Mouse (Mus musculus) cerebellum, adult 8-10 months (tissue): ENCODE measurements at regions not wholly inside any gene's neighbourhood (a gene's known extent, or its start where the extent isn't known, plus 50 kb on each side); places are given as distances from the start of the nearest gene placed in this dataset.

Experiments used
- DNase-seq: peaks from one replicate; pipeline ENCODE4 v3.0.0; 2022

DNA sequence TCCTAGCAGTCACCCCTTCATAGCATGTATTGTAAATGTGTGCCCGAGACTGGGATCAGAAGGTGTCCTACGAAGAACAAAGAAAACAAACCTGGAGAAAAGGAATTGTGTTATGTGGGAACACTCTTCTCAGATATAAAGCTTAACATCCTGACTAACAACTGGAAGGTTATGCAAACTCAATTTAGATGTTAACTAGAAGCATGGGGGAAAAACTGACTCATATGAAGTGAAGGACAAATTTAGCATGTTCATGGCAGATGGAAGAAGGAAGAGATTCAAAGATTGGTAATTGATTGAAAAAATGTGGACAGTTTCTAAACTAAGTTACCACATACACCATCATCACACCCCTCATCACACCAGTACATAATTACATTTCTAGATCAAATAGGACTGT, 1307.1 kb upstream of the Gm7489 start:
- DNase-seq = no peak

DNA sequence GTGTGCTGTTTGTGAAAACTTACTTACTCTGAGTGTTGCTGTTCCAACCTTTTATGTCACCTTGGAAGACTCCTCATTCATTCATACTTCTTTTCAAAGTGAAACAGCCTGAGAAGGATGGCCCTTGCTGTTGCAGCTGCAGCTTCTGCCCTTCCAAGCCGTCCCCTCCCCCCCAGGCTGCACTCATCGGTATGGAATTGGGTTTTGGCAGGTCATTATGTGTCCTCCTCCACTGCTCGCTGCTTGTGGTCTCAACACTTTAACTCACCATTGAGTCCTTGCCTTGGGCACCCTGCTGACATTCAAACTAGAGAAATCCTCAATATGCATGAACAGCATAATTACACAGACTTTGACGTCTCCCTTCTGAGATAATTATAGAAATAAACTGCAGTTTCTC, 1295.3 kb upstream of the Gm7489 start:
- DNase-seq = no peak

DNA sequence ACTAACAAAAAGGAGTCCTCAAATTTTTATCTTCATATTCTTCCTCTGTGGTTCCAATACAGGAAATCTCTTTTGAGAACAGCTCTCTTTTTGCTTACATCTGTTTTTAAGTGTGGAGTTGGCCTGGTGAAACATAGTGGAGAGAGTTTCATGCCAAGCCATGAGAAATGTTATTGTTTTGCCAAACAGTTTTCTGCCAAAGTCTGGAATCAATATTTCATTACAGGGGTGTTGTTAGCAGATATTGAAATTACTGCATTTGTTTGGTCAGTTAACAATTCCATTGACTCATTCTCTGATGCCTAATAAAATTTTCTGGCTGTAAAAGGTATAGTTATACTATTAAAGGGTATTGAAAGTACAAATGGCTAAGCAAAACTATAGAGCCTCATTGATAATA, 1285.2 kb upstream of the Gm7489 start:
- DNase-seq = no peak

DNA sequence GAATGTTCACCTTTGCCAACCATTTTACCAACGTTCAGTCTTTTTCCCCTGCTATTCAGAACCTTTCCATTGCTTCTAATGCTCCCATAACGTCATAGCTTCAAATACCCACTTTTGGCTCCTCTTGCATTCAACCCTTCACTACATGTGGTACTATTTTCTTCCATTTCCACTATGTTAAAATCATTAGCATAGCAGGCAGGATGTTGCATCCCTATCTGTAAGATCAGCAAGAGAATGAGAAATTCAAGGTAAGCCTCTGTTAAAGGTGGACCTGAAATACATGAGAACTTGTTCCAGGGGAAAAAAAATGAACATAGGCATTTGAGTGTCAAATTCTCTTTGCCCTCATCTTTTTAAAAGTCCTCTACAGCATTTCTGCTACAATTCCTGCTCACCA, 1284.7 kb upstream of the Gm7489 start:
- no peak for DNase-seq

DNA sequence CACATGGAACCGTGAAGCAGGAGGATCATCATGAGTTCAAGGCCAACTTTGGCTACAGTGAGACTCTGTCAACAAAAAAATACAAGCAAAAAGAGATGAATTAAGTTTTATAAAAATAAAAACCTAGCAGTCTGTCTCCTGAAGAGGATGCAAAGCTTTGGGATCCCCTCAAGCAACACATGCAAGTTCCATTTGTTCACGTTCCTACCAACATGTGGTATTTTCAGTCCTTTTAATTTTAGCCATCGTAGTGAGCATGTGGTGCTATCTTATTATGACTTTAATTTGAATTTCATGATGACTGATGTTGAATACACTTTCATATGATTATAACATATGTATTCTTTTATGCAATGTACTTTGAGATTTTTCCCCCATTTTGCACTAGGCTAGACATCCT, 1244.9 kb upstream of the Gm7489 start:
- no peak for DNase-seq

DNA sequence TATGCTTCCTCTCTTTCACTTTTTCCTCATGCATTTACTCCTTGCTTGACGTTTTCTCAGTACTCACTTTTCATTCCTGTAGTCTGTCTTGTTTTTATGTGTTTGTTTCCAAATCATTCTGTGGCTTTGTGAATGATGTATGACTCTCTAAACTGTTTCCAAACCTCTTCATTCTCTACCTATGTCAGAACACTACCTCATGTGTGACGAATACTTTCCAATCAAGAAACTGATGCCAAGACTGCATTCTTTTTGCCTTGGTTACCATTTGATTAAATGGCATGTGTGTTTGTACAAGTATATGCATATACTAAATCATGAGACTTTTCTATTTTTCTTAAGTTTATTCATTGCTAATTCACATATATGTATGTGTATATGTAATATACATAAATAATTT, 1238.7 kb upstream of the Gm7489 start:
- DNase-seq = no peak

DNA sequence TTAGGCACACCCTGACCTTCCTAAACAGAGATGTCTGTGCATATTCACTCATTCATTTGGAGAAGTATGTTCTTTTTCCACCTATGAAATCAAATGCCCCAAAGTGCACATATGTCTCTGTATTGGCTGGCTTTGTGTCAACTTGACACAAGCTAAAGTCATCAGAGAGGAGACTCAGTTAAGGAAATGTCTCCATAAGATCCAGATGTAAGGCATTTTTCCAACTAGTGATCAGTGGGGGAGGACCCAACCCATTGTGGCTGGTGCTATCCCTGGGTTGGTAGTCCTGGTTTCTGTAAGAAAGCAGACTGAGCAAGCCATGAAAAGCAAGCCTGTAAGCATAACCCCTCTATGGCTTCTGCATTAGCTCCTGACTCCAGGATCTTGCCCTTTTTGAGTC, 1226.8 kb upstream of the Gm7489 start:
- no peak for DNase-seq
